Mouse (Mus musculus): ENCODE results near the gene Olfr633.
"Not testable (repeated sequence)": the region's sequence is repeated elsewhere in the genome, so short reads cannot be mapped to it uniquely, and the experiment has no call there.

Gene Olfr633

GRCm38 (mm10) chr7:103944137-103944536 is at the start of gene Olfr633:
Olfr633 (plus strand) TSS chr7:103944437.
- no peak for DNase-seq (ENCODE audit: extremely low spot score)

GRCm38 (mm10) chr7:103903187-103903586 is 41.0 kb upstream of the Olfr633 start, which contains the start of gene Olfr65:
Olfr65 (plus strand) TSS chr7:103903487.
- no peak for DNase-seq (ENCODE audit: extremely low spot score)

GRCm38 (mm10) chr7:103910047-103910446 is 34.2 kb upstream of the Olfr633 start:
- DNase-seq (ENCODE audit: extremely low spot score), result no peak

GRCm38 (mm10) chr7:103912969-103913511 is 31.2 kb upstream of the Olfr633 start:
- peak; percentile 37 for DNase-seq (ENCODE audit: extremely low spot score)

GRCm38 (mm10) chr7:103915338-103915737 is 28.9 kb upstream of the Olfr633 start:
- no peak for DNase-seq (ENCODE audit: extremely low spot score)

GRCm38 (mm10) chr7:103928525-103928924 is 15.7 kb upstream of the Olfr633 start, which contains the start of gene Olfr631:
Olfr631 (plus strand) TSS chr7:103928825.
- DNase-seq (ENCODE audit: extremely low spot score), result no peak

GRCm38 (mm10) chr7:103934264-103934663 is 10.0 kb upstream of the Olfr633 start, which contains the start of gene Olfr632:
Olfr632 (plus strand) TSS chr7:103934347.
- no peak for DNase-seq (ENCODE audit: extremely low spot score)

- peak; percentile 66 for DNase-seq (ENCODE audit: extremely low spot score)
These were observed 1.5 kb upstream of the Olfr633 start for GRCm38 (mm10) chr7:103942730-103943129.

- DNase-seq (ENCODE audit: extremely low spot score), result not testable (repeated sequence)
These were observed 22.6 kb downstream of the Olfr633 start for GRCm38 (mm10) chr7:103966873-103967272.

GRCm38 (mm10) chr7:103970852-103971251 is 26.6 kb downstream of the Olfr633 start, which contains the start of gene Olfr635:
Olfr635 (plus strand) TSS chr7:103971152.
- DNase-seq (ENCODE audit: extremely low spot score), result no peak

GRCm38 (mm10) chr7:103971782-103972181 is 27.5 kb downstream of the Olfr633 start:
- DNase-seq (ENCODE audit: extremely low spot score), result no peak

GRCm38 (mm10) chr7:103998446-103998845 is 54.2 kb downstream of the Olfr633 start, which contains the start of gene Olfr638:
Olfr638 (plus strand) TSS chr7:103998746.
- DNase-seq (ENCODE audit: extremely low spot score), result no peak

Data from embryo, embryonic 9.5 days (tissue).